Mouse (Mus musculus) hindbrain, postnatal 0 days (tissue): ENCODE measurements around the gene Ifitm10. TPM values are rescaled to one million over a fixed set of nuclear protein-coding genes. Genes with fewer than 3 reads are reported as not detected.

ENCODE experiments used
- ATAC-seq: fragments of 200-750 bp; cut with Nextera tagmentation; 2 replicates; pipeline ENCODE4 v1.8.0; 2017; ENCODE audit warnings: mild to moderate bottlenecking, moderate TSS enrichment, moderate library complexity
- DNase-seq: peaks from one replicate; pipeline ENCODE4 v3.0.0-alpha.2; 2015; ENCODE audit warnings: low spot score
- H3K27ac ChIP-seq: fragments of 300-500 bp; sonication (generic); 2 replicates; pipeline ENCODE4 v1.5.1; 2014; ENCODE audit warnings: mild to moderate bottlenecking
- H3K27me3 ChIP-seq: fragments of 300-500 bp; sonication (generic); 2 replicates; pipeline ENCODE4 v1.6.1; 2014; ENCODE audit warnings: low read length, mixed read lengths; ENCODE audit not compliant: insufficient read depth
- H3K36me3 ChIP-seq: fragments of 300-500 bp; sonication (generic); 2 replicates; pipeline ENCODE4 v1.6.1; 2014; ENCODE audit warnings: low read length, mixed read lengths; ENCODE audit not compliant: insufficient read depth
- H3K4me1 ChIP-seq: fragments of 300-500 bp; sonication (generic); 2 replicates; pipeline ENCODE4 v1.6.1; 2014; ENCODE audit warnings: antibody characterized with exemption, low read length, mixed read lengths; ENCODE audit not compliant: insufficient read depth
- H3K4me2 ChIP-seq: fragments of 300-500 bp; sonication (generic); 2 replicates; pipeline ENCODE4 v1.6.1; 2014; ENCODE audit warnings: low read depth, mild to moderate bottlenecking, low read length, moderate library complexity, mixed read lengths
- H3K4me3 ChIP-seq: fragments of 300-500 bp; sonication (generic); 2 replicates; pipeline ENCODE4 v1.5.1; 2014; ENCODE audit warnings: low read length
- H3K9ac ChIP-seq: fragments of 300-500 bp; sonication (generic); replicated peaks from 2 replicates; pipeline ENCODE4 v1.6.1; 2014; ENCODE audit warnings: mild to moderate bottlenecking, low read length, moderate library complexity, mixed read lengths
- H3K9me3 ChIP-seq: fragments of 300-500 bp; sonication (generic); 2 replicates; pipeline ENCODE4 v1.6.1; 2016; ENCODE audit warnings: low read length, mixed read lengths
- CTCF ChIP-seq: IDR thresholded peaks from 2 replicates; pipeline ENCODE4 v1.5.1; 2016; ENCODE audit warnings: antibody characterized with exemption, control low read depth, low read depth
- WGBS: fragments of 180-500 bp; shearing (Covaris S2); extraction: QIAGEN DNeasy Blood & Tissue Kit; methylation state at CpG from one replicate; pipeline ENCODE4 v1.1.7; 2014; 5-methylcytosine and 5-hydroxymethylcytosine counted together
- polyA plus RNA-seq: library from polyadenylated mRNA; unstranded; fragments of >200 nt; fragmentation: Nextera tagmentation; extraction: Ambion mirVana; gene quantifications from 2 replicates; pipeline ENCODE4 v1.2.1, GENCODE M21; 2015
- total RNA-seq: library from RNA; depleted of rRNA; stranded (reverse); fragments of >200 nt; gene quantifications from 2 replicates; pipeline ENCODE4 v1.2.3, GENCODE M21; 2014

Gene Ifitm10
- total and polyA plus RNA-seq, 2 experiments from 2014 or later = 19.9 to 25.4 TPM

DNA sequence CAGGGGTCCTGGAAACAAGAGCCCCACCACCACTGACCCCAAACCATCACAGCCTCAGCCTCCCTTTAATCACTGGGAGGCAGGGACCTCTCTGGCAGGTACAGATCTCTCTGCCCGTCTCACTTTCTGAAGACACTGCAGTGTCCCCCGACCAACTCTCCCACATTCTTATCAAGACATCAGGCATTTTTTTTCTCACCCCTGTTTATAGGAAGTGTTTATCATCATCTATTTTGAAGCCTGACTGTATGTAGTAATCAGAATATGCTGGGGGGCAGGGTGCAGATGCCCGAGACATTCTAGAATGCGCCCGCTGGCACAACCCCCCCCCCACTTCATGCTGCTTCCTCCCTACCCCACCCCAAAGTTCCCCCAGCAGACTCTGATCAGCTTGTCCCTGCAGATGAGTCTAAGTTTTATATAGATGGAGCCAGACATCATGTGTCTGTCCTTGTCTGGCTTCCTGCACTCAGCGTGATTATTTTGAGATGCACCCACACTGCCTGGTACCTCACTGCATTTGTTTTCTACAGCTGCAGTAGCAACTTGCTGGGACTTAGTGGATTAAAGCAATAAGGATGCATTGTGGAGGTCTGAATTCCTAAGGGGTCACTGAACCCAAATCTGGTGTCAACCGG lies 26.7 kb upstream of the Ifitm10 start:
- Histone ChIP-seq H3K9ac (no peak overlapping the region), H3K36me3 (no peaks in the 10 kb centered on the region), H3K4me2 (no peak overlapping the region), H3K4me1 (no peaks in the 10 kb centered on the region), H3K27ac (no peak overlapping the region), H3K4me3 (no peak overlapping the region), H3K27me3 (no peaks in the 10 kb centered on the region), H3K9me3 (no peaks in the 10 kb centered on the region)
- 64% methylated on average over 7 of the region's 7 CpGs for WGBS
- ATAC-seq (no peak), DNase-seq (no peak)
- no peak for TF ChIP-seq CTCF

DNA sequence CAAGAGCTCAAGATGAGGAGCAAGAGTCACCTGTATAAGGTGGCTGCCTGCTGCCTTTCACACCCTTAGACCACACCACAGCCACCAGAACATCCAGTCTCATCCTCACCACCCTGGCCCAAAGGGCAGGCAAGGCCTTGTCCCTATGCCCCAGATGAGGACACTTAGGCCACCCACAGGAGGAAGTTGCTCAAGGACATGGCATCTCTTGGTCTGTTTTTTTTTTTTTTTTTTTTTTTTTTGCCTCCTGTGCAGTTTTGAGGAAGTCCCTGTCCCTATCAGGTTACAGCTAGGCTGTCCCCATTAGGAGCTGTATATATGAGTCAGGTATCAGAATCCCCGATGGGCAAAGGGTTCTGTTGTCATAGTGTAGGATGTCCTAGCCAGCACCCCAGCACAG lies 25.7 kb upstream of the Ifitm10 start:
- Histone ChIP-seq H3K9me3 (no peaks in the 10 kb centered on the region), H3K36me3 (no peaks in the 10 kb centered on the region)
- DNase-seq = no peak

DNA sequence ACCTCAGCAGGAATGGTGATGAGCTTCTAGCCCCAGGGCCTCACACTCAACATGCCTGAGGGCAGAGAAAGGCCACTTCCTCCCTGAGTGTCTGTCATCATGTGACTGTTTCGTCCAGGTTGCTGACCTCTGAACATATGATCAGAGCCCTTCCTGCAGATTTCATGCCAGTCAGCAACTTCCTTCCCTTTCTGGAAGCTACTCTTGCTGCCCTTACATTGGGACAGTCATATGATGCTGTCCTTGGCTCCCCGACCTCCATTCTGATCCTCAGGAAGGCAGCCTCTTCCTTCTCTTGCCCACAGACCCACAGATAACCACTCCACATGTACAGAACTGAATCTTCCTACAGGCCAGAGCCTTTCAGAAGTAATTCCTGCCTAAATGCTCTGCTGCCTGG lies 24.5 kb upstream of the Ifitm10 start:
- Histone ChIP-seq H3K27me3 (no peaks in the 10 kb centered on the region), H3K4me3 (no peak overlapping the region), H3K27ac (no peak overlapping the region), H3K9me3 (no peaks in the 10 kb centered on the region), H3K9ac (no peak overlapping the region), H3K4me1 (no peaks in the 10 kb centered on the region), H3K36me3 (no peaks in the 10 kb centered on the region), H3K4me2 (no peak overlapping the region)
- DNase-seq (no peak), ATAC-seq (no peak)
- no peak for TF ChIP-seq CTCF
- 63% methylated on average over 2 of the region's 2 CpGs for WGBS

More for the DNA sequence above, 25.7 kb upstream of the Ifitm10 start:
- no peak for TF ChIP-seq CTCF
- no peak overlapping the region for H3K27ac ChIP-seq
- H3K27me3 ChIP-seq = no peaks in the 10 kb centered on the region
- H3K4me1 ChIP-seq = no peaks in the 10 kb centered on the region
- no peak overlapping the region for H3K4me3 ChIP-seq
- WGBS = 82% methylated on average over 1 of the region's 1 CpGs
- ATAC-seq = no peak
- H3K9ac ChIP-seq = no peak overlapping the region
- no peak overlapping the region for H3K4me2 ChIP-seq

DNA sequence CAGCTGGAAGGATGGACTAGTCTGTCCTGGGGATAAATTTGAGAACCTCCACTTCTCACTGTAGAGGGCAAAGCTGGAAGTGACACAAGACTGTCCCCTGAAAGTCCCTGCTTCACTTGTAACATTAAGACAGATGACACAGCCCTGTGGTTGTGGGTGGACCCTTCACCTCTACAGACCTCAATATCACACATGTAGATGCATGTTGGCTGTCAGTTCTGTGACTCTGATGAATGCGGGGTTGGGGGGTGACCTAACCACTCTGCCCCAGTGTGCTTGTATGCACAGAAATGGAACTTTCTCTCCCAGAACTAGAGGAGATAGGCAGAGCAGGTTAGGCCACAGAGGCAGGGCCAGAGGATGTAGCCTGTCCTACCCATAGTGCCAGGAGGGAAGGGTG lies 23.1 kb upstream of the Ifitm10 start:
- H3K4me2 ChIP-seq = no peak overlapping the region
- no peak for TF ChIP-seq CTCF
- H3K4me3 ChIP-seq = no peak overlapping the region
- H3K36me3 ChIP-seq = no peaks in the 10 kb centered on the region
- no peak overlapping the region for H3K9ac ChIP-seq
- ATAC-seq = no peak
- H3K9me3 ChIP-seq = no peaks in the 10 kb centered on the region
- no peaks in the 10 kb centered on the region for H3K27me3 ChIP-seq
- WGBS = 89% methylated on average over 1 of the region's 1 CpGs
- H3K4me1 ChIP-seq = no peaks in the 10 kb centered on the region
- DNase-seq = no peak
- no peak overlapping the region for H3K27ac ChIP-seq

DNA sequence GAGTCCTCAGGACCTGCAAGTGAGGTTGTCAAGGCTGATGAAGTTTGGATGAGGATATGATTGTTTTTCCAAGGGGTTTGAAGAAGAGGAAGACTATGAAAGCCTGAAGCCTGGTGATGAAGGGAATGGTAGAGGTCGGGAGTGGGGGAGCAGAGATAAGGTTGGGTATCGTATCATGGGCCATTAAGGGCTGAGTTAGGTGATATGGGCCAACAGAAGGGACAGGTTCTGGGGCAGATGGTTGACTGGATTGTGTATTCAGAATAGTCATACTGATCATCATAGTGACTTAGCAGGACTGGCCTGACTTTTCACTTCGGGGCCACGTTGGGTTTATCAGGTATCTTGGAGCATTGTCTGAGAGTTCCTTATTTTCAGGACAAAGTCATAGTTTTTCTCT lies 21.9 kb upstream of the Ifitm10 start:
- Histone ChIP-seq H3K4me2 (no peak overlapping the region), H3K27me3 (no peaks in the 10 kb centered on the region), H3K27ac (no peak overlapping the region), H3K4me1 (no peaks in the 10 kb centered on the region), H3K4me3 (no peak overlapping the region), H3K36me3 (no peaks in the 10 kb centered on the region), H3K9ac (no peak overlapping the region), H3K9me3 (no peaks in the 10 kb centered on the region)
- ATAC-seq = no peak
- 89% methylated on average over 4 of the region's 4 CpGs for WGBS
- no peak for TF ChIP-seq CTCF
- no peak for DNase-seq

DNA sequence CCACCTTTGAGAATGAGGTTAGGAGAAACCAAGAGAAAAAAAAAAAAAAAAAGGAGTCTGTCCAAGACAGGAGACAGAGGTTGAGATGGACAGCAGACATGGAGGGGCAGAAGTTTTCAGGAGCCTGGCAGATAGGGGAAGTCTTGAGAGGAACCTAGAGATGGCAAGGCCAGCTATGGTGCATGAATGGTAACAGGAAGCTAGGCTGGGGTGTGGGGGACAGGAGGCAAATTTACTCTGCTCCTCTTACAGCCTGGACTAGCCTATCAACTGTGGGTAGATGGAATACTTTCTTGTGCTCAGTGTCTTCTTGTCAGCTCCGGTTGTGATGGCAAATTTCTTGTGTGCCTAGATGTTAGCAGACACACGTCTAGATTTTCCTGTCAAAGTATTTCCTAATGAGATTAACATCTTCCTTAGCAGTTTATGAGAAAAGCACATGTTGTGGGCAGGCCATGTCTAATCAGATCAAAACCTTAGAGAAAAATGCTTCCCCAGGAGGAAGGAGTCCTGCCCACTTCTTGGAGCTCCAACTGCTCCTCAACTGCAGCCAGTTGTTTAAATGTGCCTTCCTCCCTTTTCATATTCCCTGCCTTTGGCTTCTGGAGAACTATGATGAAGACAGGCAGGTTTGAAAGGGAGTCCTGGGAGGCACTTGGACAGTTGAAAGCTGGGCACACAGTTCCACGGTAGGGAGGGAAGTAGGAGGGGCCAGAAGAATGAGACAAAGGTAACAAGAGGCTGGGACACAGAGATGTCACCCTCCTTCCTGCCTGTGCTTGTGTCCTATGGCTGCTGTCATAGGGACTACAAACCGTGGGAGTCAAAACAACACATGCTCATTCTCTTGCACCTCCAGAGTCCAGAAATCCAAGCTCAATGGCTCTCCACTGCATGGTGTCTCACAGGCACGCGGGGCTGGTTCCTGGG lies 21.0 kb upstream of the Ifitm10 start:
- no peaks in the 10 kb centered on the region for H3K36me3 ChIP-seq
- H3K9ac ChIP-seq = no peak overlapping the region
- TF ChIP-seq CTCF = no peak
- no peak overlapping the region for H3K4me2 ChIP-seq
- H3K4me1 ChIP-seq = no peaks in the 10 kb centered on the region
- WGBS = 66% methylated on average over 6 of the region's 6 CpGs
- H3K4me3 ChIP-seq = no peak overlapping the region
- H3K27ac ChIP-seq = no peak overlapping the region
- no peak for DNase-seq
- ATAC-seq = no peak
- H3K27me3 ChIP-seq = no peaks in the 10 kb centered on the region
- no peaks in the 10 kb centered on the region for H3K9me3 ChIP-seq

DNA sequence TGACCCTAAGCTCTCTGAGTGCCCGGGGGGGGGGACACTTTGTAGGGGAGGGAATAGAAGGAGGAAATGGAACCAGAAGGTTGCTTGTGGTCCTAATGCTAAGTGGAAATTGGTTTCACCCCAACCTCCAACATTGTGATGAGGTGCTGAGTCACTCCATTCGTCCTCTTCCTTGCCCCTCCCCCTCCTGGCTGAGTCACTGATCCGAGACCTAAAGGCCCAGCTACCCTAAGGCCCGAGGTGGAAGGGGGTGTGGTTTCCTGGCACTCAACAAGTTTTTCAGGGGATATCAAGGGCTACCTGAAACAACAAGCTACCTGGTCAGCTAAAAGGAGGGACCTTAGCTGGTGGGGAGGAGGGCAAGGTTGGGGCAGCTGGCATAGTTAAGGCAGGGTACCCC lies 19.6 kb upstream of the Ifitm10 start:
- no peak for DNase-seq
- WGBS = 26% methylated on average over 4 of the region's 4 CpGs

More for the DNA sequence above, 19.6 kb upstream of the Ifitm10 start:
- no peak overlapping the region for H3K9ac ChIP-seq
- H3K4me1 ChIP-seq = no peaks in the 10 kb centered on the region
- H3K36me3 ChIP-seq = no peaks in the 10 kb centered on the region
- no peak overlapping the region for H3K4me2 ChIP-seq
- no peak for TF ChIP-seq CTCF
- H3K27me3 ChIP-seq = no peaks in the 10 kb centered on the region
- no peak overlapping the region for H3K27ac ChIP-seq
- ATAC-seq = no peak
- no peaks in the 10 kb centered on the region for H3K9me3 ChIP-seq
- H3K4me3 ChIP-seq = no peak overlapping the region
